Mouse (Mus musculus) heart, postnatal 0 days (tissue): ENCODE data around the gene Fndc5. TPM values are rescaled to one million over a fixed set of nuclear protein-coding genes. Genes with fewer than 3 reads are reported as not detected.
A peak's percentile ranks its signal among the peaks of the same experiment; 100 is the strongest.

Experiments
- ATAC-seq: fragments of 200-750 bp; cut with Nextera tagmentation; 2 replicates; pipeline ENCODE4 v1.8.0; 2017; ENCODE audit warnings: low read depth, moderate number of reproducible peaks, moderate library complexity; ENCODE audit not compliant: insufficient read depth
- DNase-seq: peaks from one replicate; pipeline ENCODE4 v3.0.0-alpha.2; 2016; ENCODE audit warnings: low spot score
- H3K27ac ChIP-seq: fragments of 300-500 bp; sonication (generic); 2 replicates; pipeline ENCODE4 v1.5.1; 2014; ENCODE audit warnings: low read depth, mild to moderate bottlenecking
- H3K27me3 ChIP-seq: fragments of 300-500 bp; sonication (generic); 2 replicates; pipeline ENCODE4 v1.6.1; 2014; ENCODE audit warnings: low read length, mixed read lengths; ENCODE audit not compliant: control insufficient read depth, insufficient read depth
- H3K36me3 ChIP-seq: fragments of 300-500 bp; sonication (generic); replicated peaks from 2 replicates; pipeline ENCODE4 v1.6.1; 2014; ENCODE audit warnings: low read length, mixed read lengths; ENCODE audit not compliant: control insufficient read depth, insufficient read depth
- H3K4me1 ChIP-seq: fragments of 300-500 bp; sonication (generic); 2 replicates; pipeline ENCODE4 v1.6.1; 2014; ENCODE audit warnings: antibody characterized with exemption; ENCODE audit not compliant: control insufficient read depth, insufficient read depth
- H3K4me2 ChIP-seq: fragments of 300-500 bp; sonication (generic); 2 replicates; pipeline ENCODE4 v1.6.1; 2014; ENCODE audit warnings: low read depth, mild to moderate bottlenecking, low read length, moderate library complexity
- H3K4me3 ChIP-seq: fragments of 300-500 bp; sonication (generic); 2 replicates; pipeline ENCODE4 v1.5.1; 2014; ENCODE audit warnings: low read depth, low read length
- H3K9ac ChIP-seq: fragments of 300-500 bp; sonication (generic); replicated peaks from 2 replicates; pipeline ENCODE4 v1.6.1; 2014; ENCODE audit warnings: low read depth, low read length, mixed read lengths
- H3K9me3 ChIP-seq: fragments of 300-500 bp; sonication (generic); replicated peaks from 2 replicates; pipeline ENCODE4 v1.6.1; 2016; ENCODE audit warnings: low read length; ENCODE audit not compliant: control insufficient read depth
- CTCF ChIP-seq: IDR thresholded peaks from 2 replicates; pipeline ENCODE4 v1.5.1; 2016; ENCODE audit warnings: antibody characterized with exemption, control low read depth, low read depth
- EP300 ChIP-seq: IDR thresholded peaks from 2 replicates; pipeline ENCODE4 v1.6.1; 2016; ENCODE audit warnings: antibody characterized with exemption, low read depth
- WGBS: fragments of 180-500 bp; shearing (Covaris S2); extraction: QIAGEN DNeasy Blood & Tissue Kit; methylation state at CpG from one replicate; pipeline ENCODE4 v1.1.7; 2014; 5-methylcytosine and 5-hydroxymethylcytosine counted together
- polyA plus RNA-seq: library from polyadenylated mRNA; unstranded; fragments of >200 nt; fragmentation: Nextera tagmentation; extraction: Ambion mirVana; gene quantifications from 2 replicates; pipeline ENCODE4 v1.2.1, GENCODE M21; 2015
- total RNA-seq: library from RNA; depleted of rRNA; stranded (reverse); fragments of >200 nt; gene quantifications from 2 replicates; pipeline ENCODE4 v1.2.3, GENCODE M21; 2014; ENCODE audit warnings: low replicate concordance

Fndc5 gene
- total and polyA plus RNA-seq, 2 experiments from 2014 or later: 50.7 to 71.1 TPM

- Histone ChIP-seq H3K9me3 (no peaks in the 10 kb centered on the region), H3K27me3 (peaks cover 66% of the 10 kb centered on the region), H3K27ac (no peak overlapping the region), H3K4me1 (peaks cover 4% of the 10 kb centered on the region; the same call in 1 of the 2 replicates), H3K36me3 (no peaks in the 10 kb centered on the region), H3K9ac (no peak overlapping the region), H3K4me3 (peak overlapping the region; percentile 36), H3K4me2 (peak overlapping the region; percentile 57)
- WGBS: 1% methylated on average over 57 of the region's 59 CpGs
- TF ChIP-seq EP300: no peak
- TF ChIP-seq CTCF: peak; percentile 45
- ATAC-seq (peak; percentile 50; the same call in 1 of the 2 replicates), DNase-seq (no peak)
Measured at GRCm38 (mm10) chr4:129120520-129121445, 16.0 kb upstream of the Fndc5 start.

- DNase-seq: no peak
- Histone ChIP-seq H3K4me2 (peak within 1 kb of the TSS; percentile 57), H3K4me1 (peaks cover 4% of the 10 kb centered on the region; the same call in 1 of the 2 replicates), H3K9ac (no peak within 1 kb of the TSS), H3K4me3 (peak within 1 kb of the TSS; percentile 36), H3K9me3 (no peaks in the 10 kb centered on the region), H3K36me3 (no peaks in the 10 kb centered on the region), H3K27ac (no peak within 1 kb of the TSS), H3K27me3 (peaks cover 68% of the 10 kb centered on the region)
- WGBS: 1% methylated on average over 17 of the region's 17 CpGs
- TF ChIP-seq EP300 (no peak), CTCF (no peak)
- ATAC-seq: no peak
Measured at GRCm38 (mm10) chr4:129121569-129122086, 15.2 kb upstream of the Fndc5 start, which contains the start of gene Hpca. Gene Hpca (minus strand): TSS chr4:129122036.

- no peak for TF ChIP-seq EP300
- no peak for TF ChIP-seq CTCF
Measured at GRCm38 (mm10) chr4:129122107-129122506, 14.7 kb upstream of the Fndc5 start.

GRCm38 (mm10) chr4:129122719-129123118 is 14.1 kb upstream of the Fndc5 start:
- Histone ChIP-seq H3K4me2 (no peak overlapping the region), H3K4me3 (no peak overlapping the region), H3K9ac (no peak overlapping the region), H3K9me3 (no peaks in the 10 kb centered on the region), H3K27me3 (peaks cover 68% of the 10 kb centered on the region), H3K27ac (no peak overlapping the region), H3K36me3 (no peaks in the 10 kb centered on the region), H3K4me1 (peaks cover 4% of the 10 kb centered on the region; the same call in 1 of the 2 replicates)
- DNase-seq (no peak), ATAC-seq (no peak)
- WGBS: 20% methylated on average over 8 of the region's 8 CpGs
- TF ChIP-seq CTCF (no peak), EP300 (no peak)

More at GRCm38 (mm10) chr4:129122107-129122506, 14.7 kb upstream of the Fndc5 start:
- no peaks in the 10 kb centered on the region for H3K36me3 ChIP-seq
- 34% methylated on average over 7 of the region's 9 CpGs for WGBS
- H3K27ac ChIP-seq: no peak overlapping the region
- no peak overlapping the region for H3K9ac ChIP-seq
- DNase-seq (no peak), ATAC-seq (no peak)
- H3K9me3 ChIP-seq: no peaks in the 10 kb centered on the region
- peaks cover 4% of the 10 kb centered on the region; the same call in 1 of the 2 replicates for H3K4me1 ChIP-seq
- H3K4me2 ChIP-seq: no peak overlapping the region
- peaks cover 68% of the 10 kb centered on the region for H3K27me3 ChIP-seq
- no peak overlapping the region for H3K4me3 ChIP-seq

- no peak overlapping the region for H3K4me3 ChIP-seq
- 4% methylated on average over 13 of the region's 13 CpGs for WGBS
- peaks cover 69% of the 10 kb centered on the region for H3K27me3 ChIP-seq
- H3K9ac ChIP-seq: no peak overlapping the region
- ATAC-seq: no peak
- H3K4me2 ChIP-seq: no peak overlapping the region
- H3K9me3 ChIP-seq: no peaks in the 10 kb centered on the region
- no peaks in the 10 kb centered on the region for H3K36me3 ChIP-seq
- DNase-seq: no peak
- H3K27ac ChIP-seq: no peak overlapping the region
- peaks cover 4% of the 10 kb centered on the region; the same call in 1 of the 2 replicates for H3K4me1 ChIP-seq
- TF ChIP-seq CTCF (no peak), EP300 (no peak)
Measured at GRCm38 (mm10) chr4:129124652-129125146, 12.1 kb upstream of the Fndc5 start.
